Mouse (Mus musculus) layer of hippocampus, adult 9-11 months (tissue): ENCODE measurements around the gene Tpr.

ENCODE experiments used
- DNase-seq: peaks from one replicate; pipeline ENCODE4 v3.0.0; 2022

Gene Tpr

DNA sequence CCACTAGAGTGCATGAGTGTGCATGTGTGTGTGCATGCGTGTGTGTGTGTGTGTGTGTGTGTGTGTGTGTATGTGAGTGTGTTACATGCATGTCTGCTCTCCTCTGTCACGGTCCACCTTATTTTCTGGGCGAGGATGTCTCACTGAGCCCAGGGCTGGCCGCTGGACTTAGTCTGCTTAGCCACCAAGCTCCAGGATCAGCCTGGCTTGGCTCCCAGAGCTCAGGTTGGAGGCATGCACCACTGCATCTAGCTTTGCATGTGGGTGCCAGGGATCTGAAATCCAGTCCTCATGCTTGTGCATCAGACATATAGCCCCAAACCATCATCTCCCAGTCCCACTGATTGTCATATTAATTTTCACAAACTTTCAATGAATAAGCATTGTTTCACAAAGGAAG, 71.1 kb downstream of the Tpr start:
- DNase-seq: no peak

DNA sequence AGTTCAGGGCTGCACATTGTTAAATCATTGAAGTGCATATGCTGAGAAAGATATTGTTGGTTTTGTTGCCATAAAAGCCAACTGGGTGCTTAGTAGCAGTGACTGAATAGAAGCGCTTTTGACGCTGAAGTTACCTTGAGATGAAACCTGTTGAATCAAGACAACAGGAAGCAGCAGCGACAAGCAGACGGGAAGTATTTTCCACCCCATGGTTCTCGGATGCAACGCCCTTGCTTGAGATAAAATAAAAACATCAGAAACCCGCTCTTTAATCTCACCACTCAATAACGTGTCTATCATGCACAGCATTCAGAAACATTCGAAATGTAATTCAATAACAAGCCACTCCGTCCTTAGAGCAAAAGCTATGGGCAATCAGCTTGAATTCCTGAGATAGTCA, 72.7 kb downstream of the Tpr start:
- DNase-seq: no peak

DNA sequence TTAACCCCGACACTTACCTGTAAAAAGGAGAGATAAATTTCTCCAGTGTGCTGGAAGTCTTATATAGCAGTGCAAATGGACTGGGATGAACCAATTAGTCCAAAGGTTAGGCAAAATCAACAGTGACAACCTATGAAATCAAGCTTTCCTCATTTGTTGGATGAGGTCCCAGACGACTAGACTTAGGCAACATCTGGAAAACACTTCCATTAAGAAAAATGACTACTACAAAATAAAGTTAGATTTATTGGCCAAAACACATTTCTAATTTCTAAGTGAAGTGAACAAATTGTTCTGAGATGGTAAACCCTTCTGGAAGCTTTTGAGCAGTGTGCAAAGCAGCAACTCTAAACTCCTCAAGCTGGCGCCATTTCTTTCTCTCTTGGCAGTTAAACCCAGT, 73.5 kb downstream of the Tpr start, which contains the start of gene Prg4:
Gene Prg4 (minus strand): TSS at position 34 of the 400 bp plus-strand sequence.
- DNase-seq: no peak

DNA sequence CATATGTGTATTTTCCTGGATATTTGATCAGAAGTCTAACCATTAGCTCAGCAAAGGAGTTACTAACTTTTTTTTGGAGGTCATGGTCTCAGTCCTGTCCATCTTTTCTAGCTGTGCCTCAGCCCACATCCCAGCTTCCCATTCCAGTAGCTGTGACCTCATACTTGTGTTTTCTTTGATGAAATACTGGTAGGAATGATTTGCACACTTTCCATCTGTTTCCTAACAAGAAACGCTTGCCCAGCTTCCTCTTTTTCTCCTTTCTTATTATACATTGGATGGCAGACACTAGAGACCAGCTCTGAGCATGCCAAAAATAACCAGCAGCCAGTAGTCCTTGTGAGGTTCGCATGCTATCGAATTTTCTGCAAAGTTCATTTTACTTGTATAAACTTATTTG, 77.4 kb downstream of the Tpr start:
- no peak for DNase-seq

DNA sequence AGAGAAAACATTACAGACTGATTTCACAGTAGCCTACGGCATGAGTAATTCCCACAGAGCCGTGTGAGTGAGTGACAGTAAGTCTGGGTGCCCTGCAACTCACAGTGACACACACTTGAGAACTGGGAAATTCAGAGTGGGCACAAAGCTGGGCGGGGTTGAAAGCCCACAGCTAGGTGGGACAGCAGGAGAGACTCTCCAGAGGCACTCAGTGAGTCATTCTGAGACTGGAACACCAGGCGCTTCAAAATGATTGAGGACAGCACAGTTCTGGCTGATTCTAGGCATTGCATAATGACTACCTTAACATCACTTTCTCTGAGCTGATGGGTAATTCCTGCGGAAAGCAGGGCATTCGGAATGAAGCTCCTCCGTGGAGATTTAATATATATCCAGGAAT, 79.9 kb downstream of the Tpr start:
- no peak for DNase-seq

DNA sequence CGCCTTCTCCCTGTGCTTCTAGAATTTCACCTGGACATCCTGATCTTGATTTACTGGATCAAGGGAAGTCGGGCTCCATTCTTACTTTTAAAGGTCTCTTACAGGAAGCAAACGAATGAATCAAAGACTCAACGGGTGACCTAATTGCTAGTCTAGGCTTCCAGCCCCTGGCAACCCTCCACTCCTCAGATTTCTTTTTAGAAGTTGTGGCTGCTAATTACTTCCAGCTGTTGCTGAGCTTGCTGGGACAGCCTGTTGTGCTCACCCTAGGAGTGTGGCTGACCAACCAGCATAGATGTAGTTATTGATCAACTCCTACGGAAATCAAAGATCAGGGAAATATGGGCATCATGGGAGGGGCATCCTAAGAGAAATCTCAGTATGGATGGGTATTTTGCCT, 88.0 kb downstream of the Tpr start:
- DNase-seq: no peak

DNA sequence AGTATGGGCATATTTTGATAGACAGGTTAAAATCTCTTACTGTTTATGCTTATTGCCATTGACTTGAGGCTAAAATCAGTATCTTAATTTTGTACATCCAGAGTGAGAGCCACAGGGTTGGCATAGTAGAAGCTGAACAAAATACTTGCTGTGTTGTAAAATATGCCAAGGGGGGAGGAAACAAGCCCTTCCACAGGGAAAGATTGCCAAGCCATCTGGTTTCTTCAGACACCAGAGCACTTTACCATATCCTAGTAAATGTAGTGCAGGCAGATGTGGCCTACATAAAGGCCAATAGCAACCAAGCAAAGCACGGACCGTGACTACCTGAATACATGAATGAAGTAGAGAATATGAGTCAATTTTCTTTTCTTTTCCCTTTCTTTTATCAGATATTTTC, 96.5 kb downstream of the Tpr start:
- no peak for DNase-seq

DNA sequence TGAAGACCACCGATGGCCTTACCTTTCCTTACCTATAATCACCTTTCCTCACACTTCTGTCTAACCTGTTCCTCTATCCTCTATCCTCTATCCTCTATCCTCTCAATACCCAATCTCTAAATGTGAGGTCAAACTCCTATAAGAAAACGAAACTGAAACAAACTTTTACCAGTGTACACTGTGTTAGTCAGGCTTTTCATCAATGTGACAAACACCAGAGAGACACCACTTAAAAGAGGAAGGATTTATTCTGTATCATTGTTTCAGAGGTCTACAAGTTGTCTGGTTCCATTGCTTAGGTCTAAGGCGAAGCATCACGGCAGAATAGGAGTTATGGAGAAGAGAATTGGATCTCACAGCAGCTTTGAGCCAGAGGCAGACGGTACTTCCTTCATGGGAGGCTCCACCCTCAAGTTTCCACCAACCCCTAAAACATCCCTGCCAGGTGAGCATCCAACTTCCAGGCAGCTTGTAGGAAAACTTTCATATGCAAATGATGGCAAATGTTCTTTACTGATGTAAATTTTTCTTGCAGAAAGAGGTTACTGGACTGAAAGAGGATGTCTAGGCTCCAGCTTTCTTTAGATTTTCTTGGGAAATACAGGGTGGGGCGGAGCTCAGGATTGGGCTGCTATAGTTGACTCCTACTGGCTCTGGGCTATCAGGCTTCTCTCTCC, 104.1 kb downstream of the Tpr start:
- no peak for DNase-seq

DNA sequence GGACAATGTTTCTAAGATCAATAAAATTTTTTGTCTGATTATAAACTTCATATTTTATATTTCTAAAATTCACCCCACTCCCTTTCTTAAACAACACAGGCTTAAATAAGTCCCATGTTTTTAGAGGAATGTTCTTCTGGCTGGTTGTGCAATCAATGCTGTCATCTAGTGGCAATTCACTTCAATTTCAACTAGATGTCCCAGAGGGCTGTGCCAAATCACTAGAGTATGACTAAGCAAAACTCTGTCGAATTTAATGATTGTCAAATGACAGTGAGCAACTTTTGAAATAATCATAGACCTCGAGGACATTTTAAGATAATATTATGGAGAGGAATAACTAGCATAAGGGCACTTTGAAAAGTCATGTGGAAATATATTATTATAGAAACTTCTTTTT, 105.1 kb downstream of the Tpr start:
- no peak for DNase-seq

DNA sequence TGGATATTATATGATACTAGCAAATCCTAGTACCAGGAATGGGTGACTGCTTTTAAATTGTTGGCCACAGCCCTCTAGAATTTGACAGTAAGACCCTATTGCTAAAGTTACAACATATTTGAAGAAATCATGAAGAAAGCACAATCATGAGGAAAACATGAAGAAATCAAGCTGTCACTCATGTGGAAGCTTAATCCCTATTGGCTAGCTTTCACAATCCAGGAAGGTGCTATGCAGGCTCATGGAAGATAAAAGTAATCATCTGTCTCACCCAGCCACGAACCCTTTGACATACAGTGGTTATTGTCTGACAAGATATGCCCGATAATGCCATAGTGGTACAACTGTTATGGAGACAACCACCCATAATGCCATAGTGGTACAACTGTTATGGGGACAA, 105.5 kb downstream of the Tpr start:
- no peak for DNase-seq
